Mouse (Mus musculus) mature B cell (primary cell): ENCODE results near the gene Nisch.

ENCODE experiments used
- in situ Hi-C: fragments of 300-500 bp; cut with MboI; formaldehyde crosslinking; loops from 2 replicates; pipeline ENCODE4 v1.14.3; 2019

Gene Nisch

GRCm38 (mm10) chr14:31215157-31216002 lies 1.4 kb downstream of the Nisch start:
- in situ Hi-C loops, result no loop called here

- in situ Hi-C loops, result no loop called here
Measured at GRCm38 (mm10) chr14:31214684-31215083, 2.1 kb downstream of the Nisch start.

DNA sequence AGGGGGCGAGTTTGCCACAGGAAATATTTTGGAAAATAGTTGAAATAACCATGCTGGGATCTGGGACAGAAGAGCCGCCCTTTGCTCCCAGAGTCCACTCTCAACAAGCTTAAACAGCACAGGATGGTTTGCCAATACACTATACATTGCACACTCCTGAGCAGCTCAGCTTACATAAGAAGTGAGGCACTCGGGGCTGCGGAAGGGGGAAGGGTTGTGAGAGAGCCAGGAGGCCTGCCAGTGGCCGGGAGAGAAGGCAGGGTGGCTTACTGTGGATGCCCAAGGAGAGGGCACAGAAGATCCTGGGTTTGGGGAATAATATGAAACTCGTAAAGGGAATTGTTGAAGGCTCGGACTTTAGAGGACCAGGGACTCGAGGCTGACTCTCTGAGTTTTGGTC lies 2.9 kb downstream of the Nisch start:
- in situ Hi-C loops, result no loop called here

- in situ Hi-C loops, result no loop called here
Measured at GRCm38 (mm10) chr14:31212499-31212898, 4.2 kb downstream of the Nisch start.

DNA sequence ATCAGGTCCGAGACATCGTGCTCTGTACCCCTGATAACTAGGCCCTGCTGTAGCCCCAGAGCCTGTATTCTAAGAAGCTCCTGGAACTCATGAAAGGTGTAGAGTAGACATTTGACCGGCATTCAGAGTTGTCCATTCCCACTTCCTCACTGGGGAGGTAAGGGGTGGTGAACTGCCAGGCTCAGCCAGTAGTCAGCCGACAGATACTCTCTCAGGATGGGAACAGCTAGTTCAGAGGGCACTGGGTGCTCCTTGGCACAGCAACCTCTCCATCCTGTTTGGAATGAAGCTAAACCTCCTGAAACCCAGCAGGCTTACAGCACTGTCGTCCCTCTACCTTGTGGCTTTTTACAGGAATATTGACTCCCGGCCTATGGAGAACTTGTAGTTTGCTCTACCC lies 4.9 kb downstream of the Nisch start:
- in situ Hi-C loops, result no loop called here

- in situ Hi-C loops, result no loop called here
Measured at GRCm38 (mm10) chr14:31209133-31209557, 7.6 kb downstream of the Nisch start.

DNA sequence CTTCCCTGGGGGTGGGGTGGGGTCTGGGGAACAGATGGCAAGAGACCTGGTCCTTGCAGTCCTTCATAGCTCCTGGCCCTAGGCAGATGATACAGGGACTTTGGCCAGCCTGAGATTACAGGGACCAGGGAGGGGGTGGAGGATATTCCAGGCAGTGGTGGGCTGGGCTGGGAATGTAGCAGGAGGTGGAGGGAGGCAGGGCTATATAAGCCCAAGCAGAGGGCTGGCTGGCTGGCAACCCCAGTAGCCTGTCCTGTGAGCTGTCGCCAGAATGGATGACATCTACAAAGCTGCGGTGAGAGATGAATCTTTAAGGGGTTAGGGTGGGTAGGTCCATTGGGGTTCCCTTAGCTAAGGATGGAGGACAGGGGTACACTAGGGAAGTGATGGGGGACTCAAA lies 8.7 kb downstream of the Nisch start, which contains the start of gene Tnnc1:
Tnnc1 (plus strand) TSS at position 229 of the 400 bp plus-strand sequence.
- in situ Hi-C loops, result no loop called here

DNA sequence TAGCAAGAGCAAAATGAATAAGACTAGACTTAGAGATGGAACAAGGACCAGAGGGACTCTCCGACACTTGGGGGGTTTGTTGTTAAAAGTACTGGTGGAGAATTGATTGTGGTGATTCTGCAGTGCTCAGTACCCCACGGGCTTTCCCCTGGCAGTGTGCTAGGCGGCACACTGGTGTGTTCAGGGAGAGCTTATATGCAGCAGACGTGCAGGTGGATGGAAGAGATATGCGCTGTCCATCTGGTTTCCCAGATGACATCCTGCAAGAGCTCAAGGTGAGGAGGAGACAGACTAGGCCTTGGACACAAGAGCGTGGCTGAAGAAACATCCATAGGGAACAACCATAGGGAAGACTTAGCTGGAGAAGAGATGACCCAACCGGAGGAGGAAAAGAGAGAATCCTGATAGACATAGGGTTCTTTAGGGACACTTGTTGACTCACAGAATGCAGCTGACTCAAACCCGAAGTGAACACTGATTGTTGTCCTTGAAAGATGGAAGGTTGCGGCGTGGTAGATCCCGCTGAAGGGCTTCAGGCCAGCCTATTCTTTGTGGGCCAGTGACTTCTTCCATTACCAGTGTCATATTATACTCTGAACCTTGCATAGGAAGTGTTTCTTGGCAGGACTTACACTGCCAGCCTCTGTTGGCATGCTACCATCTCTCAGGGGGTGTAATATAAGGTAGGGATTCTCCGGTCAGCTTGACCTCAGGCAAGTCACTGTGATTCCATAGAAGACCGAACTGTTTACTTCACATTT lies 9.5 kb downstream of the Nisch start:
- in situ Hi-C loops, result no loop called here

DNA sequence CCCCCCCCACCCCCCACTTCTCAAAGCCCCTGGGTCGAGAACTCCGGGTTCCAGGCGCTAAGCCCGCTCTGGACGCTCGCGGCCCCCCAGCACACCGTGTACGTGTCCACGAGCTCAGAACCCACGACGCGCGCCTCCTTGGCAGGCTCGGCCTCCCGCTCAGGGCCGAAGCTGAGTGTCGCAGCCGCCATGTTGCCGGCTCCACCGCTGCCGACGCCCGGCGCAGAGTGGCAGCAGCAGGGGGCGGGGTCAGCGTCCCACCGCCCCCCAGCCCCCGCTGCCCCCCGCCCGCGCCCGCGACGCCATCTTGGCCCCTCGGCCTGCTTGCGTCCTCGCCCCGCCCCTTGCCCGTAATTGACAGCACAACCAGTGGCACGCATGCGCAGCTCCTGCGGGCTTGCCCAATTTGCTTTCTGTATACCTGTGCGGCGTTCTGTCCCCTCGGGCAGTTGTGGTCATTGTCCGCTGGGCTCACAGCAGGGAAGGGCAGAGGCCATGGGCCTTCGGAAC lies 10.2 kb downstream of the Nisch start:
- in situ Hi-C loops, result no loop called here

GRCm38 (mm10) chr14:31205562-31206467 lies 10.9 kb downstream of the Nisch start:
- in situ Hi-C loops, result no loop called here

GRCm38 (mm10) chr14:31205244-31205561 lies 11.5 kb downstream of the Nisch start:
- in situ Hi-C loops, result no loop called here

- in situ Hi-C loops, result no loop called here
Measured at GRCm38 (mm10) chr14:31204844-31205243, 11.9 kb downstream of the Nisch start.

GRCm38 (mm10) chr14:31200038-31200437 lies 16.7 kb downstream of the Nisch start:
- in situ Hi-C loops, result no loop called here

DNA sequence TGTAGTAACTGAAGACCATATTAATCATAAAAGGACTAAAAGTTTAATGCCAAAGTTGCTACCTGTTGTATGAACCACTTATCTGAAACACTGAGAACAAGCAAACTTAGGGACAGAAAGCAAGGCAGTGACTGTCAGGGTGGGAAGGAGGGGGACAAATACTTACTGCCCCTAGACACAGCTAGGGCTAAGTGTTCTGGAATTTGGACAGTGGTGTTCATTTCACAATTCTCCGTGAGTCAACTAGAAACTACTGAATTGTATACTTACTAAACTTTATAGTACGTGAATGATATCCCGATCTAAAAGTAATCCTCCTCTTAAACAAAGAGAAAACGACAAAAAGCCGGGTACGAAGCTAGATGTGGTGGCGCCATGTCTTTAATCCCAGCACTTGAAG lies 17.1 kb downstream of the Nisch start:
- in situ Hi-C loops, result no loop called here

DNA sequence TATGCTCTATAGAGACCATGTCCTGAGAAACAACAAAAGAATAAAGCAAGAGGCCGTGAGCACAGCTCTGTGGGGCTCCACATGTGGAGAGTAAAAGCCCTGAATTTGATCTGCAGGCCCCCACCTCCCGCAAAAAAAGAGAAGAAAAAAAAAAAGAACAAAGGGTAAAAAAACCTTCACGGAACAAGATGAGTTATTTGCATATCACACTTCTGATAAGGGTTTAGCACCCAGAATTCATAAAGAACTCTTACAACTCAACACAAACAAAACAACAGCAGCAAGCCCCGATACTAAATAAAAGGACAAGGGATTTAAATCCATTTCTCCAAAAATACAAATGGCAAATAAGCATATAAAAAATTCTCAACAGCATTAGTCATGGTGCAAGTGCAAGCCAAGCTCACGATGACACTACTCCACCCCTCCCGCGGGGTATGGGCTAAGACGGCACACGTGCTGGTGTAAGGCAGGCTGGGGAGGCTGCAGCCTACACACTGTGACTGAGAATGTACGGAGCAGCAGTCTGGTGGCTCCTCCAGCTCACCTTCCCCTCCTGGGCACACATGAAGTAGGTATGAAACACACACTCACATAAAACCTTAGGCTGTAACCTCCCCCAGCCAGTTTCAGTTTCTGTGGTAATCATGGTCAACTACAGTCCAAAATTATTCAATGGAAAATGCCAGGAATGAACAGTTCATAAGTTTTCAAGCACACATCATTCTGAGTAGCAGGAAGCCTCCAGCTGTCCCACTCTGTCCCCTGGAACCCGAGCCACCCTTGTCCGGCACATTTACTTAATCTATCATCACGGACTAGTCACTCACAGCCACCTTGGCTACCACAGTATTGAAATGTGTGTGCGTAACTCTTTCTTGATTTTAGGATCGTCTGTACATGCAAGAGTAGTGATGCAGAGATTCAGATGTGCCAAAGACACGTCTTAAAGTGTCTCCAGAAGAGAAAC lies 18.9 kb downstream of the Nisch start:
- in situ Hi-C loops, result no loop called here

DNA sequence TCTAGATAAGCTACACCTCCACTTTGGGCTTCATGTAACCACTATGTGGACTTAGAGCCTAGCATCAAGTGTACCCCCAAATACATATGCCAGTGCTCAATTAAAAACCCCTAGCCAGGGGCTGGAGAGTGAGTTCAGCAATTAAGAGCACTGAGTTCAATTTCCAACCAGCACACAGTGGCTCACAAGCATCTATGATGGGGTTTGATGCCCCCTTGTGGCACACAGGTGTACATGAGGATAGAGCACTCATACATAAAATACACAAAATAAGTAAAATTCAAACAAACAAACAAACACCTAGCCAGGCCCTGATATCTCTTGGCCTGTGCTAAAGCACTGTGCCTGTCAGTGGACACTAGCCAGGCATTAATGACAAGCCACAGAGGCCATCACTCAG lies 20.8 kb downstream of the Nisch start:
- in situ Hi-C loops, result no loop called here

DNA sequence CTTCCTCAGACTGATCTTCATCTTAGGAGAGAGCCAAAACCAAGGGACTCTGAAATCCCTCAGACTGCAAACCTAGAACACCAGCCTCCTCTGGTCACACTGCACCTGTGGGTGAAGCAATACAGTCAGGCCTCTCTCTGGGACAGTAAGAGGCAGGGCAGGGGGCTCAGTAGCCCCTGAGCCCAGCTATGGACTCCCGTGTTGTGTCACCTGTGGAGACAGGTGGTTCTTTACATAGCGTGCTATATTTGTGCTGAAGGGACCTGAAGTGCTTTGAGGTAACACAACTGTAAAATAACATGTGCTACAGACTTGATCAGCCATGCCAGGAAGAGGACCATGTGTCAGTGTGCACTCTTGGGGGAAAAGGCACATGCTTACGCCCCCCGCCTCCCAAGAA lies 21.2 kb downstream of the Nisch start:
- in situ Hi-C loops, result no loop called here

GRCm38 (mm10) chr14:31194891-31195513 lies 21.7 kb downstream of the Nisch start:
- in situ Hi-C loops, result no loop called here

DNA sequence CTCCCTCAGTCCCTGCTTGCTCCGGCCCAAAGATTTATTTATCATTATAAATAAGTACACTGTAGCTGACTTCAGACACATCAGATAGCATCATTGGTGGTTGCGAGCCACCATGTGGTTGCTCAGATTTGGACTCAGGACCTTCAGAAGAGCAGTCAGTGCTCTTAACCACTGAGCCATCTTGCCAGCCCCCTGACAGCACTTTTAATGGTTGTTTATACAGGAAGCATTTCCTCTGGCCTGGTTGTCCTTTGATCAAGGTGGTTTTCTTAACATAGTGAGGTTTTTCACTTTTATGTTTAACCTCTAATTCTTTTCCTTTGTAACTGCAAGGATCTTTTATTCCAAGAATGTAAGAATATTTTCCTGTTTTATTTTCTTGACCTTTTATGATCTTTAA lies 22.3 kb downstream of the Nisch start:
- in situ Hi-C loops, result no loop called here

DNA sequence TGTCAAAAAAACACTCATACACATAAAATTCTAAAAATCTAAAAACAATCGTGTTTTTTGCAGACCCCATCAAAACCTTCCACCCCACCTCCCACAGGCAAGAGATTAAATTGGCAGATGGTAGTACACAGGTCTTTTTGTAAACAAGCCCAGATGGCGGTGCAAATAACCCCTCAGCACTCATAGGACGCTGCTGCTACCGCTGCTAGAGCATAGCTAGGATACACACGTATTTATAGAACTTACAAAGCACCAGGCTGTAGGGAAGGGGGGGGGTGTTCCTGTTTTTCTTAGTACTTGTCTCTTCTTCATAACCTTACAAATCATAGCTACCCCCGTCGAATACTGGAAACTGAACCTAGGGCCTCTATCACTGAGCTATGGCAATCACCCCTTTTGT lies 23.0 kb downstream of the Nisch start:
- in situ Hi-C loops, result no loop called here
